Mouse (Mus musculus) liver, embryonic 14.5 days (tissue): ENCODE data around the gene Tigd2. TPM values are rescaled to one million over a fixed set of nuclear protein-coding genes. Genes with fewer than 3 reads are reported as not detected.

Source experiments
- ATAC-seq: fragments of 200-750 bp; cut with Nextera tagmentation; 2 replicates; pipeline ENCODE4 v1.8.0; 2017; ENCODE audit warnings: moderate number of reproducible peaks, mild to moderate bottlenecking, moderate library complexity; ENCODE audit not compliant: insufficient read depth
- DNase-seq, 3 experiments: peaks; one replicate each; pipeline ENCODE4 v3.0.0-alpha.2; 2012 to 2013; ENCODE audit warnings: low read depth in 3 of 3, low spot score in 3 of 3
- H3K27ac ChIP-seq: fragments of 300-500 bp; sonication (generic); 2 replicates; pipeline ENCODE4 v1.5.1; 2014; ENCODE audit warnings: moderate library complexity, mild to moderate bottlenecking, control low read depth, inconsistent platforms
- H3K27me3 ChIP-seq: fragments of 300-500 bp; sonication (generic); 2 replicates; pipeline ENCODE4 v1.6.1; 2014; ENCODE audit warnings: mild to moderate bottlenecking, low read length, moderate library complexity; ENCODE audit not compliant: control insufficient read depth, insufficient read depth
- H3K36me3 ChIP-seq: fragments of 300-500 bp; sonication (generic); replicated peaks from 2 replicates; pipeline ENCODE4 v1.6.1; 2014; ENCODE audit warnings: low read depth; ENCODE audit not compliant: control insufficient read depth, insufficient read depth
- H3K4me1 ChIP-seq, 2 experiments: fragments of 200-500 bp in 1 of 2; fragments of 300-500 bp in 1 of 2; sonication (generic) in 1 of 2; replicated peaks; 2 replicates each; pipeline ENCODE4 v1.6.1; 2012 to 2014; ENCODE audit warnings: antibody characterized with exemption in 1 of 2, inconsistent platforms in 1 of 2, low read length in 1 of 2; ENCODE audit not compliant: control insufficient read depth in 2 of 2, insufficient read depth in 2 of 2
- H3K4me2 ChIP-seq: fragments of 300-500 bp; sonication (generic); 2 replicates; pipeline ENCODE4 v1.6.1; 2014; ENCODE audit warnings: low read depth, mild to moderate bottlenecking, control low read depth, moderate library complexity
- H3K4me3 ChIP-seq, 2 experiments: fragments of 200-500 bp in 1 of 2; fragments of 300-500 bp in 1 of 2; sonication (generic) in 1 of 2; 2 replicates each; pipeline ENCODE4 v1.5.1; 2012 to 2014; ENCODE audit warnings: low read depth in 2 of 2, low read length in 2 of 2, mild to moderate bottlenecking in 2 of 2, control low read depth in 1 of 2, inconsistent platforms in 1 of 2, moderate library complexity in 1 of 2; ENCODE audit not compliant: insufficient read depth in 1 of 2
- H3K9ac ChIP-seq: fragments of 300-500 bp; sonication (generic); replicated peaks from 2 replicates; pipeline ENCODE4 v1.6.1; 2014; ENCODE audit warnings: mild to moderate bottlenecking, control low read depth, moderate library complexity
- H3K9me3 ChIP-seq: fragments of 300-500 bp; sonication (generic); 2 replicates; pipeline ENCODE4 v1.6.1; 2016; ENCODE audit warnings: low read length, mixed read lengths; ENCODE audit not compliant: control insufficient read depth
- CTCF ChIP-seq: IDR thresholded peaks from 2 replicates; pipeline ENCODE4 v1.5.1; 2016; ENCODE audit warnings: antibody characterized with exemption, low read depth, control low read depth
- EP300 ChIP-seq: IDR thresholded peaks from 2 replicates; pipeline ENCODE4 v1.6.1; 2016; ENCODE audit warnings: antibody characterized with exemption, low read depth
- WGBS: fragments of 180-500 bp; shearing (Covaris S2); extraction: QIAGEN DNeasy Blood & Tissue Kit; methylation state at CpG from one replicate; pipeline ENCODE4 v1.1.7; 2014; ENCODE audit not compliant: insufficient replicate concordance; 5-methylcytosine and 5-hydroxymethylcytosine counted together
- polyA plus RNA-seq, 2 experiments: library from polyadenylated mRNA; depleted of rRNA in 1 of 2; stranded (reverse) in 1 of 2; unstranded in 1 of 2; fragments of >200 nt; fragmentation: Nextera tagmentation in 1 of 2; extraction: Ambion mirVana in 1 of 2; gene quantifications; 2 replicates each; pipeline versions ENCODE4 v1.2.1 to v1.2.3; 2012 to 2014

The Tigd2 gene
- polyA plus RNA-seq, 2 experiments = 1.2 to 3.5 TPM

- H3K36me3 ChIP-seq = no peaks in the 10 kb centered on the region
- no peaks in the 10 kb centered on the region for H3K4me1 ChIP-seq
- ATAC-seq (no peak), DNase-seq (no peak)
- no peak overlapping the region for H3K9ac ChIP-seq
- no peaks in the 10 kb centered on the region for H3K9me3 ChIP-seq
- H3K27me3 ChIP-seq = no peaks in the 10 kb centered on the region
- WGBS = 42% methylated on average over 3 of the region's 3 CpGs
- TF ChIP-seq EP300 (no peak), CTCF (no peak)
- H3K4me2 ChIP-seq = no peak overlapping the region
- no peak overlapping the region for H3K27ac ChIP-seq
- H3K4me3 ChIP-seq = no peak overlapping the region
These were observed 37.4 kb upstream of the Tigd2 start for GRCm38 (mm10) chr6:59171230-59171629.

GRCm38 (mm10) chr6:59173940-59174339, 34.7 kb upstream of the Tigd2 start:
- 28% methylated on average over 1 of the region's 1 CpGs for WGBS
- H3K36me3 ChIP-seq = no peaks in the 10 kb centered on the region

GRCm38 (mm10) chr6:59178051-59178450, 30.6 kb upstream of the Tigd2 start:
- H3K9ac ChIP-seq = no peak overlapping the region
- H3K4me2 ChIP-seq = no peak overlapping the region
- H3K4me1 ChIP-seq = no peaks in the 10 kb centered on the region
- WGBS = 64% methylated on average over 3 of the region's 3 CpGs
- no peaks in the 10 kb centered on the region for H3K9me3 ChIP-seq
- no peak overlapping the region for H3K27ac ChIP-seq
- H3K27me3 ChIP-seq = no peaks in the 10 kb centered on the region
- ATAC-seq (no peak), DNase-seq (no peak)
- no peak for TF ChIP-seq EP300
- no peaks in the 10 kb centered on the region for H3K36me3 ChIP-seq
- no peak overlapping the region for H3K4me3 ChIP-seq

More at GRCm38 (mm10) chr6:59173940-59174339, 34.7 kb upstream of the Tigd2 start:
- H3K9ac ChIP-seq = no peak overlapping the region
- no peak overlapping the region for H3K27ac ChIP-seq
- ATAC-seq = no peak
- TF ChIP-seq CTCF (no peak), EP300 (no peak)
- no peak overlapping the region for H3K4me3 ChIP-seq
- no peaks in the 10 kb centered on the region for H3K4me1 ChIP-seq
- no peaks in the 10 kb centered on the region for H3K27me3 ChIP-seq
- no peak for DNase-seq
- H3K9me3 ChIP-seq = no peaks in the 10 kb centered on the region
- no peak overlapping the region for H3K4me2 ChIP-seq

DNA sequence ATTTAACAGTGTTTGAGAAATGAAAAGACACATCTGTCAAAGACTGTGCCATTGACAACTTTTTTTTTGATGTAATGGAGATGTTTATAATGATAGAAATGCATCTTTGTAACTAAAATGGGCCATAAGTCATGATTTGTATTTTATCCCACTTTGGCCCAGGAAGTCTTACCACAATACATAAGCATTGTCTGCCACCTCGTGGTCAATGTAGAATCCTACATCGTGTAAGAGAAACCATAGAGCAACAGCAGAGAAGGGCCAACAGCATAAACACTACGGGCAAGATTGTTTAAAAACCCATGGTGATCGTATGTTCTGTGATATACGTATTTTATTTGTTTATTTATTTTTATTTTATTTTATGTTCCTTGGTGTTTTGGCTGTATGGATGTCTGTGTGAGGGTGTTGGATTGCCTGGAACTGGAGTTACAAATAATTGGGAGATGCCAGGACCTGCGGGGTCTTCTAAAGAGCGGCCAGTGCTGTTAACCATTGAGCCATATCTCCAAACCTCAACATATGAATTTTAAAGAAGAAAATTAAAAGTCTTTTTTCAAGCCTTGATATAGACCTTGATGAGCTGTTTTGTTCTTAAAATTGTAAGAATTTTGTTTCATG, 28.2 kb upstream of the Tigd2 start:
- Histone ChIP-seq H3K4me1 (no peaks in the 10 kb centered on the region; a peak in 1 of 4 replicates), H3K27me3 (no peaks in the 10 kb centered on the region), H3K36me3 (no peaks in the 10 kb centered on the region), H3K4me3 (no peak overlapping the region), H3K9ac (no peak overlapping the region), H3K27ac (no peak overlapping the region), H3K9me3 (no peaks in the 10 kb centered on the region), H3K4me2 (no peak overlapping the region)
- no peak for ATAC-seq
- TF ChIP-seq CTCF (peak; percentile 55), EP300 (no peak)
- peak; percentile 14 to 37 (median 36) for DNase-seq
- 37% methylated on average over 7 of the region's 7 CpGs for WGBS

GRCm38 (mm10) chr6:59185010-59185699, 23.5 kb upstream of the Tigd2 start:
- H3K36me3 ChIP-seq = no peaks in the 10 kb centered on the region
- 11% methylated on average over 13 of the region's 13 CpGs for WGBS
- DNase-seq (peak in 1 of 3 experiments; percentile 10), ATAC-seq (0 out of 2 replicates have a peak, but pooled peaks have one; percentile 15)
- H3K27ac ChIP-seq = no peak overlapping the region
- H3K4me2 ChIP-seq = no peak overlapping the region
- no peaks in the 10 kb centered on the region for H3K9me3 ChIP-seq
- H3K4me3 ChIP-seq = no peak overlapping the region
- no peaks in the 10 kb centered on the region for H3K27me3 ChIP-seq
- H3K9ac ChIP-seq = no peak overlapping the region
- TF ChIP-seq EP300 = no peak
- TF ChIP-seq CTCF = no peak
- H3K4me1 ChIP-seq = no peaks in the 10 kb centered on the region; a peak in 1 of 4 replicates
